Mouse (Mus musculus): ENCODE results near the gene Serinc3.
"Not testable (repeated sequence)": the region's sequence is repeated elsewhere in the genome, so short reads cannot be mapped to it uniquely, and the experiment has no call there.

Gene Serinc3

GRCm38 (mm10) chr2:163631223-163631622 is 13.7 kb downstream of the Serinc3 start:
- DNase-seq (ENCODE audit: low spot score in 2 of 2), result no peak

GRCm38 (mm10) chr2:163621401-163621800 is 23.5 kb downstream of the Serinc3 start:
- DNase-seq (ENCODE audit: low spot score in 2 of 2), result not testable (repeated sequence)

GRCm38 (mm10) chr2:163620451-163620850 is 24.5 kb downstream of the Serinc3 start:
- no peak for DNase-seq (ENCODE audit: low spot score in 2 of 2)

GRCm38 (mm10) chr2:163617874-163618273 is 27.1 kb downstream of the Serinc3 start:
- no peak for DNase-seq (ENCODE audit: low spot score in 2 of 2)

GRCm38 (mm10) chr2:163617232-163617863 is 27.6 kb downstream of the Serinc3 start:
- no peak for DNase-seq (ENCODE audit: low spot score in 2 of 2)

GRCm38 (mm10) chr2:163616652-163617227 is 28.2 kb downstream of the Serinc3 start:
- no peak for DNase-seq (ENCODE audit: low spot score in 2 of 2)

- no peak for DNase-seq (ENCODE audit: low spot score in 2 of 2)
These were observed 28.9 kb downstream of the Serinc3 start for GRCm38 (mm10) chr2:163615906-163616651.

- DNase-seq (ENCODE audit: low spot score in 2 of 2), result no peak
These were observed 29.5 kb downstream of the Serinc3 start for GRCm38 (mm10) chr2:163615401-163615800.

- no peak for DNase-seq (ENCODE audit: low spot score in 2 of 2)
These were observed 30.9 kb downstream of the Serinc3 start for GRCm38 (mm10) chr2:163613990-163614389.

GRCm38 (mm10) chr2:163613206-163613605 is 31.7 kb downstream of the Serinc3 start:
- DNase-seq (ENCODE audit: low spot score in 2 of 2), result no peak

GRCm38 (mm10) chr2:163611176-163611575 is 33.8 kb downstream of the Serinc3 start:
- no peak for DNase-seq (ENCODE audit: low spot score in 2 of 2)

GRCm38 (mm10) chr2:163609281-163609975 is 35.5 kb downstream of the Serinc3 start:
- peak in 1 of 2 experiments; percentile 35 for DNase-seq (ENCODE audit: low spot score in 2 of 2)

- no peak for DNase-seq (ENCODE audit: low spot score in 2 of 2)
These were observed 36.9 kb downstream of the Serinc3 start for GRCm38 (mm10) chr2:163608008-163608407.

GRCm38 (mm10) chr2:163606161-163606560 is 38.8 kb downstream of the Serinc3 start:
- DNase-seq (ENCODE audit: low spot score in 2 of 2), result no peak

- peak; percentile 89 for DNase-seq (ENCODE audit: low spot score in 2 of 2)
These were observed 42.6 kb downstream of the Serinc3 start, which contains the start of gene Ttpal for GRCm38 (mm10) chr2:163602101-163602971. Ttpal (plus strand) TSS chr2:163602314.

- DNase-seq (ENCODE audit: low spot score in 2 of 2), result no peak
These were observed 43.2 kb downstream of the Serinc3 start for GRCm38 (mm10) chr2:163601712-163602100.

- no peak for DNase-seq (ENCODE audit: low spot score in 2 of 2)
These were observed 43.9 kb downstream of the Serinc3 start for GRCm38 (mm10) chr2:163601066-163601465.

GRCm38 (mm10) chr2:163599226-163599625 is 45.7 kb downstream of the Serinc3 start:
- peak in 1 of 2 experiments; percentile 48 for DNase-seq (ENCODE audit: low spot score in 2 of 2)

- DNase-seq (ENCODE audit: low spot score in 2 of 2), result no peak
These were observed 47.3 kb downstream of the Serinc3 start for GRCm38 (mm10) chr2:163597661-163598060.

GRCm38 (mm10) chr2:163596873-163597155 is 48.1 kb downstream of the Serinc3 start:
- DNase-seq (ENCODE audit: low spot score in 2 of 2), result no peak
